Mouse (Mus musculus): ENCODE results near the gene Zfp248. TPM values are rescaled to one million over a fixed set of nuclear protein-coding genes. Genes with fewer than 3 reads are reported as not detected.

Gene Zfp248
- polyA plus RNA-seq, 1 experiment from 2014 or later = 18.3 TPM

DNA sequence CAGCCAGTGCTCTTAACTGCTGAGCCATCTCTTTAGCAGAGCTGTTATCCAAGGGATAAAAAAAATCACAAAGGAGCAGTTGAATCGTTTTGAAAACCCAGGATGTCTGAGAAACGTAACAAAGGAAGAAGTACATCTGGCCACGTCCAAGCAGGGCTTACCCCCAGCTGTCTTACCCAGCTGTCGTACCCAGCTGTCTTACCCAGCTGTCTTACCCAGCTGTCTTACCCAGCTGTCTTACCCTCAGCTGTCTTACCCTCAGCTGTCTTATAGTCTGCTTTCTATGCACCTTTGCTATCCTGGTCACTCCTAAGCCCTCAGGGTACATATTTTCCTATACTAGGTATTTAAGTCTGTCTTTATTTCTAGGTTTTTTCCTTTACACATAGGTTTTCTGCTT lies 23.8 kb downstream of the Zfp248 start:
- Histone ChIP-seq H3K27me3 (replicated peaks; ENCODE audit: control insufficient read depth, insufficient read depth, low read length) (no peaks in the 10 kb centered on the region), H3K36me3 (ENCODE audit: control insufficient read depth, insufficient read depth, low read length) (peaks cover 39% of the 10 kb centered on the region), H3K4me1 (ENCODE audit: control insufficient read depth, insufficient read depth, low read depth, low read length) (no peaks in the 10 kb centered on the region), H3K4me3 (ENCODE audit: low read length) (no peak overlapping the region), H3K4me2 (ENCODE audit: low read length) (no peak overlapping the region), H3K27ac (ENCODE audit: low read depth, low read length) (no peak overlapping the region), H3K9ac (ENCODE audit: low read depth, low read length) (no peak overlapping the region), H3K9me3 (ENCODE audit: control insufficient read depth, low read length) (peaks cover 13% of the 10 kb centered on the region)
- ATAC-seq = no peak
- WGBS = 85% methylated on average over 4 of the region's 4 CpGs

DNA sequence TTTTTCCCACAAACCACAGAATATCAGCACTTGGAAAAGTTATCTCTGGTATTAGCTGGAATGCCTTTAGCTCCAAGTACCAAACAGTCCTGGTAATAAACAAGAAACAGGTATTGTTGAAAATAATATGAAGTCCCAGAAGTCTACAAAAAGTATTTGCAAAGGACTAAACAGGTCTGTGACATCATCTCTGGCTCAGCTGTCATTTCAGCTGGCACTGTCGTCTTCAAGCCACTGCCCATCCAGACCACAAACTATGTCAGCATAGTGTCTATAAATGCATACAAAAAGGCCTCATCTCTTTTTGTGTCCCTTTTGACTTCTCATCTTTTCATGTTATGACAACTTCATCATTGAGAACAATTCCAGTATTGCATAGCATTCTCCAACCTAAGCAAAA lies 28.7 kb downstream of the Zfp248 start:
- peaks cover 13% of the 10 kb centered on the region for H3K9me3 ChIP-seq (ENCODE audit: control insufficient read depth, low read length)
- ATAC-seq = no peak
- H3K36me3 ChIP-seq (ENCODE audit: control insufficient read depth, insufficient read depth, low read length) = peaks cover 30% of the 10 kb centered on the region
- H3K27me3 ChIP-seq (replicated peaks; ENCODE audit: control insufficient read depth, insufficient read depth, low read length) = no peaks in the 10 kb centered on the region
- WGBS = 83% methylated on average over 1 of the region's 1 CpGs
- H3K4me3 ChIP-seq (ENCODE audit: low read length) = no peak overlapping the region
- no peaks in the 10 kb centered on the region for H3K4me1 ChIP-seq (ENCODE audit: control insufficient read depth, insufficient read depth, low read depth, low read length)
- no peak overlapping the region for H3K4me2 ChIP-seq (ENCODE audit: low read length)
- H3K27ac ChIP-seq (ENCODE audit: low read depth, low read length) = no peak overlapping the region
- H3K9ac ChIP-seq (ENCODE audit: low read depth, low read length) = no peak overlapping the region

DNA sequence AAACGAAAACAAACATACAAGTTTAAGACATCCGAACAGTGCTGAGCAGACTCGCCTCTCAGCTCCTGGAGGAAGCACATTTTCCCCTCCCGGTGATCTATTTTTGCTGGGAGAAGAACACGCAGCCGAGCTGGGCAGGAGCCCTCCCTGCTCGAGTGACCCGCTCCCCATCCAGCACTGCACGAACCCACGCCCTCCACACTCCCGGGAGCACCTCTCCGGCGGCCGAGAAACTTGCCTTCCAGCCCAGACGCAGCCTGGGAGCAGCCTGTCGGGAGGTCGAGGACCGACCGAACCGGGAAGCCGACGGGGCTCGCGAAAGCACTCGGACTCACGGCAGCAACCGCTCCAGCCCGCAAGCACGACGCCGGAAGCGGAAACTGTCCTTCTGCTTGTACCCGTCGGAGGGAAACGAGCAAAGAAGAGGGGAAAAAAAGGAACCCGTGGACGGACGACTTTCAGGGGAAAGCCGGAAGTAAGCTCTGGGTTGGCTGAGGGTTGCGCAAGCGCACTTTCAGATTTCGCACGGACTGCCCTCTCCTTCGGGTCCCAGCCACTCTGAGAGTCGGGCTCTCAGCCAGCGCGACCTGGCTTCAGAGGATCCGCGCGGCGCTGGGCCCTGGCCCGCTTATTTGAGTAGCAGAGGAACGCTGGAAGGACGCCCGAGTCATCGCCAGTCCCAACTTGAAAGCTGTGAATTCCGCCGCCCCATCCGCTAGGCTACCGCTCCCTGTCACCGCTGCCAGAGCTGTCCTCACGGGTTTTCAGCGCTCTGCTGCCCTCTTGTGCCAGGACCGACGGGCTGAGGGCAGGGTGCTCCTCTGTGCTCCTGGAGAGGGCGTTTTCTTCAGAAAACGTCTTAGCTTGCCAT lies 36.0 kb downstream of the Zfp248 start, which contains the start of gene Bms1:
Gene Bms1 (minus strand): TSS at position 425 of the 871 bp plus-strand sequence.
- H3K9me3 ChIP-seq (ENCODE audit: control insufficient read depth, low read length) = no peaks in the 10 kb centered on the region

DNA sequence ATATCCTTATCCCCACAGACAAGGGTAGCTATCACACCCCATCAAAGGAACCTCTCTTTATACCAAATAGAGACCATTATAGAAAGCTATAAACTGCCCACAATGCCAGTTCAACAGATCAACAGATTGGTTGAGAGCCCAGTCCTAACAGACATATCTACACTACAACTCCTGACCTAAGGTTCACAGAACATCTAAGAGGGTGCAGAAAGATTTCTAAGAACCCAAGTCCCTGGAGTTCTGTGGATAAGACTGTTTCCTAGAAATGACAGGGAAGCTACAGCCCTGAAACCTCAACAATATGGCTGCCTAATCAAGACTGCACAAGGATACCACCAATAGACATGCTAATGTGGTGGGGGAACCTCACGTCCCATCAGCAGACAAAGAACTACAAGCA lies 44.9 kb downstream of the Zfp248 start:
- no peak for ATAC-seq
- H3K4me2 ChIP-seq (ENCODE audit: low read length) = no peak overlapping the region
- H3K27me3 ChIP-seq (replicated peaks; ENCODE audit: control insufficient read depth, insufficient read depth, low read length) = no peaks in the 10 kb centered on the region
- peaks cover 34% of the 10 kb centered on the region for H3K36me3 ChIP-seq (ENCODE audit: control insufficient read depth, insufficient read depth, low read length)
- no peak overlapping the region for H3K9ac ChIP-seq (ENCODE audit: low read depth, low read length)
- H3K9me3 ChIP-seq (ENCODE audit: control insufficient read depth, low read length) = no peaks in the 10 kb centered on the region
- 79% methylated on average over 1 of the region's 1 CpGs for WGBS
- no peaks in the 10 kb centered on the region for H3K4me1 ChIP-seq (ENCODE audit: control insufficient read depth, insufficient read depth, low read depth, low read length)
- no peak overlapping the region for H3K4me3 ChIP-seq (ENCODE audit: low read length)
- no peak overlapping the region for H3K27ac ChIP-seq (ENCODE audit: low read depth, low read length)

More for the DNA sequence above, 36.0 kb downstream of the Zfp248 start, which contains the start of gene Bms1:
- under 1% methylated on average over 66 of the region's 67 CpGs for WGBS
- Histone ChIP-seq H3K9ac (ENCODE audit: low read depth, low read length) (peak within 1 kb of the TSS; percentile 92), H3K4me2 (ENCODE audit: low read length) (peak within 1 kb of the TSS; percentile 67), H3K27ac (ENCODE audit: low read depth, low read length) (peak within 1 kb of the TSS; percentile 96), H3K36me3 (ENCODE audit: control insufficient read depth, insufficient read depth, low read length) (peaks cover 7% of the 10 kb centered on the region), H3K4me3 (ENCODE audit: low read length) (peak within 1 kb of the TSS; percentile 99), H3K27me3 (replicated peaks; ENCODE audit: control insufficient read depth, insufficient read depth, low read length) (no peaks in the 10 kb centered on the region), H3K4me1 (ENCODE audit: control insufficient read depth, insufficient read depth, low read depth, low read length) (peaks cover 14% of the 10 kb centered on the region)
- ATAC-seq = peak; percentile 99

DNA sequence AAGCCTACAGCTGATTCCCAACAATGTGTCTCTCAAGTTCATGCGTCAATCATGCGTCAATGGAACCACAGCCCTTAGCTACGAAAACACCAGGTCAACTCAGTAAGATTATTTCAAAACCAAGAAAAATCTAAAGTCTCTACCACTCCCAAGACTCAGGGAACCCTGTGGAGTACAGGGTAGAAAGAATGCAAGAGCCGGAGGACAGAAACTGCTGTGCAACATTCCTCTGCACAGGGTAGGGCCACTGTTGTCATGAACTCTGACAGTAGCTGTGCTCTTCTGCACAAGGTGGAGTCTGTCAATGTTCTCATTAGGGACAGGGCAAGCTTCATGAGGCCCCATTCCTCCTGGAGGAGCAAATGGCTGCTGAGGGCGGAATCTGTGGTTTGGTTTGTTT lies 46.8 kb downstream of the Zfp248 start:
- H3K4me1 ChIP-seq (ENCODE audit: control insufficient read depth, insufficient read depth, low read depth, low read length) = no peaks in the 10 kb centered on the region
- H3K9me3 ChIP-seq (ENCODE audit: control insufficient read depth, low read length) = no peaks in the 10 kb centered on the region
- no peak for ATAC-seq
- H3K27me3 ChIP-seq (replicated peaks; ENCODE audit: control insufficient read depth, insufficient read depth, low read length) = no peaks in the 10 kb centered on the region
- peaks cover 40% of the 10 kb centered on the region for H3K36me3 ChIP-seq (ENCODE audit: control insufficient read depth, insufficient read depth, low read length)
- no peak overlapping the region for H3K9ac ChIP-seq (ENCODE audit: low read depth, low read length)
- WGBS = 89% methylated on average over 5 of the region's 5 CpGs
- H3K4me2 ChIP-seq (ENCODE audit: low read length) = no peak overlapping the region
- H3K4me3 ChIP-seq (ENCODE audit: low read length) = no peak overlapping the region
- H3K27ac ChIP-seq (ENCODE audit: low read depth, low read length) = no peak overlapping the region

DNA sequence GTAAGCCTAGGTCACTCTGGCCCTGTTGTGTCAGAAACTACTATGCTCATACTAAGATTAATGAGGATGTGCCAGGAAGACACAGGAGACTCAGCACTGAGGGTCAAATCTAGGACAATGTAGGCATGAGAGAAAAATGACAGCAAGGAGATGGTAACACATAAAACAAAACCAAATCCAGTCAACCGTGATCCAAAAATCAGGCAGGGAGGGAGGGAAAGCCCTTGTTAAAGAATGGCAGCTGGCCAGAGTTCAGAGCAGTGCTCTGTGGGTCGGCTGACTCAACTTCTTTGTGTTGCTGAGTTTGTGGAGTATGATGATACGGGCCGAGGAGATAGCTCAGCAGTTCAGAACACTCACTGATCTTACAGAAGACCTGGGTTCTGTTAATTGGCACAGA lies 48.9 kb downstream of the Zfp248 start:
- Histone ChIP-seq H3K27ac (ENCODE audit: low read depth, low read length) (no peak overlapping the region), H3K4me2 (ENCODE audit: low read length) (no peak overlapping the region), H3K9me3 (ENCODE audit: control insufficient read depth, low read length) (no peaks in the 10 kb centered on the region), H3K4me1 (ENCODE audit: control insufficient read depth, insufficient read depth, low read depth, low read length) (no peaks in the 10 kb centered on the region), H3K27me3 (replicated peaks; ENCODE audit: control insufficient read depth, insufficient read depth, low read length) (no peaks in the 10 kb centered on the region), H3K4me3 (ENCODE audit: low read length) (no peak overlapping the region), H3K36me3 (ENCODE audit: control insufficient read depth, insufficient read depth, low read length) (peaks cover 32% of the 10 kb centered on the region), H3K9ac (ENCODE audit: low read depth, low read length) (no peak overlapping the region)
- no peak for ATAC-seq
- WGBS = 45% methylated on average over 4 of the region's 4 CpGs

DNA sequence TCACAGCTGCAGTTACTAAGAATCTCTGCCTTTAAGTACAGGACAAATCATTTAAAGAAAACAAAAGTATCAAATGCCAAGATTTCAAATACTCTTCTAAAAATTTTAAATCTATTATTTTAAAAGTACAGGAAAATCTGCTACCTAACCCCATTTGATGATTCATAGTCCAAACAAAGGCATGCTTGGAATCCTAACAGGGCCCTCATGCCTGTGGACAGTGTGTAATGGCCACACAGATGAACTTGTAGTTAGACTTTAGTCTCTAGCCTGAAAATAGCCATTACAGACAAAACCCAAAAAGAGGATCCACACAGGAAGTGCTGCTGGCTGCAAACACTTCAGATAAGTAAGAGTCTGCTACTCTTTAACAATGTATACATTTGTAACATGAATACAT lies 64.6 kb downstream of the Zfp248 start:
- Histone ChIP-seq H3K9me3 (ENCODE audit: control insufficient read depth, low read length) (no peaks in the 10 kb centered on the region), H3K27me3 (replicated peaks; ENCODE audit: control insufficient read depth, insufficient read depth, low read length) (no peaks in the 10 kb centered on the region), H3K4me1 (ENCODE audit: control insufficient read depth, insufficient read depth, low read depth, low read length) (no peaks in the 10 kb centered on the region), H3K36me3 (ENCODE audit: control insufficient read depth, insufficient read depth, low read length) (peaks cover 32% of the 10 kb centered on the region), H3K4me3 (ENCODE audit: low read length) (no peak overlapping the region), H3K4me2 (ENCODE audit: low read length) (no peak overlapping the region), H3K27ac (ENCODE audit: low read depth, low read length) (no peak overlapping the region), H3K9ac (ENCODE audit: low read depth, low read length) (no peak overlapping the region)
- ATAC-seq = no peak

DNA sequence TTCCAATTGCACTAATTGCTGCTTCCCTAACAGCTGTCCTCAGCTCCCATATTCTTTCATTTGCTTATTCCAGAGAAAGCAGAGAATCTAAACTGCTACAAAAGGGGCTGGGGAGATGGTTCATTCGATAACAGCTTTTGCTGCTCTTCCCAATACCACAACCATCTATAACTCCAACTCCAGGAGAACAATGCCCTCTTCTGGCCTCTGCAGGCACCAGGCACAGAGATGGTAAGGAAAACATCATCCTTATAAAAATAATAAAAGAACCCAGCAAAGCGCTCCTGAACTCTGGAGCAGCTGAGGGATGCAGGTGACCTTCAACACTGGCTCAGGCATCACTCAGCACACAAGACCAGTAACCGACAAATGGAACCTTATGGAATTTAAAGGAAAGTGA lies 69.4 kb downstream of the Zfp248 start:
- Histone ChIP-seq H3K4me2 (ENCODE audit: low read length) (no peak overlapping the region), H3K27ac (ENCODE audit: low read depth, low read length) (no peak overlapping the region), H3K4me1 (ENCODE audit: control insufficient read depth, insufficient read depth, low read depth, low read length) (no peaks in the 10 kb centered on the region), H3K27me3 (replicated peaks; ENCODE audit: control insufficient read depth, insufficient read depth, low read length) (no peaks in the 10 kb centered on the region), H3K9me3 (ENCODE audit: control insufficient read depth, low read length) (no peaks in the 10 kb centered on the region), H3K4me3 (ENCODE audit: low read length) (no peak overlapping the region), H3K9ac (ENCODE audit: low read depth, low read length) (no peak overlapping the region), H3K36me3 (ENCODE audit: control insufficient read depth, insufficient read depth, low read length) (peaks cover 20% of the 10 kb centered on the region)
- WGBS = 89% methylated on average over 3 of the region's 3 CpGs
- no peak for ATAC-seq

DNA sequence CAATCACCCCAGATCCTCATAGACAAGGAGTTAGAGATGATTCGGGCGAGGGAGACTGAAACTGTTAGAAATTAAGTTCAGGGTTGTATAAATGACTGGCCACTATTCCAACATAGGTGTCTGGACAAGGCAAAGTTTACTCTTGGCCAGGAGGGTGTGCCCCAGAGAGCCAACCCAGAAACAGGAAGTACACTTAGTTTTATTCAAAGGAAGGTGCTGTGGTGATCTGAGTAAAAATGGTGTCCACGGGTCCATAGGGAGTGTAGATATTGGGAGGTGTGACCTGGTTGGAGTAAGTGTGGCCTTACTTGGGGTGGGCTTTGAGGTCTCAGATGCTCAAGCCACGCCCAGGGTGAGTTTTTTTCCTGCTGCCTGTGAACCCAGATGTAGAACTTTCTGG lies 74.1 kb downstream of the Zfp248 start:
- no peaks in the 10 kb centered on the region for H3K9me3 ChIP-seq (ENCODE audit: control insufficient read depth, low read length)
- H3K27ac ChIP-seq (ENCODE audit: low read depth, low read length) = no peak overlapping the region
- ATAC-seq = no peak
- no peaks in the 10 kb centered on the region for H3K27me3 ChIP-seq (replicated peaks; ENCODE audit: control insufficient read depth, insufficient read depth, low read length)
- no peak overlapping the region for H3K4me3 ChIP-seq (ENCODE audit: low read length)
- H3K36me3 ChIP-seq (ENCODE audit: control insufficient read depth, insufficient read depth, low read length) = peaks cover 13% of the 10 kb centered on the region; the same call in 1 of the 2 replicates
- 85% methylated on average over 4 of the region's 4 CpGs for WGBS
- peaks cover 3% of the 10 kb centered on the region; the same call in 1 of the 2 replicates for H3K4me1 ChIP-seq (ENCODE audit: control insufficient read depth, insufficient read depth, low read depth, low read length)
- no peak overlapping the region for H3K4me2 ChIP-seq (ENCODE audit: low read length)
- H3K9ac ChIP-seq (ENCODE audit: low read depth, low read length) = no peak overlapping the region

Measured in hindbrain, embryonic 16.5 days (tissue).